In the genomic region with DNA sequence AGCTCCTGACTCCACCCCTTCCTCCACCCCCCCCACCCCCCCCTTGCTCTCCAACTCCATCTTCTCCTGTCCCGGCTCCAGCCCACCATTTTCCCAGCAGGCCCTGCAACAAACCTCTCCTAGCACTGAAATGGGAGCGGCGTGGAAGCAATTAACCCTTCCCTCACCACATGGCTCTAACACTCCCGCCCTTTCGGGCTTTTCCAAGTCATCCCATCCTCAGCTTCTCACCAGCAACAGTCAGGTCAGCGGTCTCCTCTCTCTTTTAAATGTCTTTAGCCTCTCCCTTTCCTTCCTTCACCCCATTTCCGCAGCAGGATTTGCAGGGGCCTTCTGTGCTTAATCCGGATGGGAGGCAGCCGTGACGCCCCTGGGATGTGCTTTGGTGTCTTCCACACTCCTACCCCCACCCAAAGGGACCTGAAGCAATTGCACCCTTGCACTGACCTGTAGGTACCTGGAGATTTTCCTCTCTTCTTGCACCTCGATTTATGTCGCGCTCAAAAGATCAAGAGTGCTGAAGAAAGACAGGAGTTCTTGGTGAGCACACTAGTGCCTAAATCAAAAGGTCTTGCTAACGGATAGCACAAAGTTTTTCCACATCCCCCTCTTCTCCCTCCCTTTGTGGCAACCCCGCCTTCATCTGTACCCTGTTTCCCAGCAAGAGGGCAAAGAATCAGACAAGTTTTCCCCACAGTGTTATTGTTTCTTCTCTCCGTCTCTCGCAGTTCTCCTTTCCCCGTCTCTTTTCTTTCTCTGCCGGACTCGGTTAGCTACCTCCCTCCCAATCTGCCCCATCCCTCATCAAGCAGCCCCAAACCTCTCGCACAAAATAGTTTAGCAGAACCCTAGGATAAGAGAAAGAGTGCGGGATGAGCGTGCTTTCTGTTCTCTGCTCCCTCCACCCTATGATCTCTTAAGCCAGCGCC, we compare ENCODE assay signal across 8 mouse cellular contexts. TPM values are rescaled to one million over a fixed set of nuclear protein-coding genes. Genes with fewer than 3 reads are reported as not detected.
A peak's percentile ranks its signal among the peaks of the same experiment; 100 is the strongest.
DNase-seq lines count a peak whose midpoint lies in the region; ATAC-seq lines count a peak whose summit lies in the region.

No protein-coding gene starts in this region.

- no peaks in the 10 kb centered on the region for H3K79me2 ChIP-seq in macrophage (ENCODE audit: inconsistent target)

- H3K4me1 ChIP-seq in intestine, embryonic 15.5 days (replicated peaks): no peaks in the 10 kb centered on the region

- intact Hi-C loops in gastrocnemius, postnatal 14 days (cut with DNase I; ENCODE audit: low total_unique reads): no loop called here

- peak overlapping the region; percentile 86 for H3K27ac ChIP-seq in intestine, embryonic 15.5 days
- H3K27ac ChIP-seq in macrophage: peak overlapping the region; percentile 59

- whole genome bisulfite sequencing in intestine, embryonic 15.5 days: 28% methylated on average over 24 of the region's 24 CpGs
- WGBS in macrophage (ENCODE audit: missing documents): 22% methylated on average over 18 of the region's 24 CpGs

- ATAC-seq in intestine, embryonic 15.5 days: peak; percentile 74

- H3K9ac ChIP-seq in intestine, embryonic 15.5 days: peak overlapping the region; percentile 59

- no peaks in the 10 kb centered on the region for H3K36me3 ChIP-seq in intestine, embryonic 15.5 days
- H3K36me3 ChIP-seq in macrophage (ENCODE audit: inconsistent target): no peaks in the 10 kb centered on the region

- no peaks in the 10 kb centered on the region for H3K9me3 ChIP-seq in intestine, embryonic 15.5 days

- H3K4me2 ChIP-seq in intestine, embryonic 15.5 days (replicated peaks): peak overlapping the region; percentile 48

- peak overlapping the region; percentile 48 for H3K4me3 ChIP-seq in intestine, embryonic 15.5 days (replicated peaks)
- H3K4me3 ChIP-seq in macrophage (ENCODE audit: inconsistent target): peak overlapping the region; percentile 62

- no peaks in the 10 kb centered on the region for H3K27me3 ChIP-seq in intestine, embryonic 15.5 days (replicated peaks)

- DNase-seq in spleen, postnatal 10 days (ENCODE audit: low spot score in 2 of 2): peak; percentile 8 to 42
- no peak for DNase-seq in spleen, adult 18-20 months
- DNase-seq in embryo, embryonic 11.5 days (ENCODE audit: low read depth, low spot score): peak; percentile 55
- DNase-seq in gastrocnemius, postnatal 14 days: peak; percentile 69
- DNase-seq in left cerebral cortex, adult 9 months (ENCODE audit: low spot score in 2 of 2): peak; percentile 13 to 38
- DNase-seq in right cerebral cortex, postnatal 25 days: peak; percentile 36

RNA-seq across cellular contexts. Expression of a gene that starts 0.7 kb away (rescaled TPM):
- total RNA-seq in gastrocnemius, postnatal 14 days (2021): 10 to 100 TPM; 29.8 to 32.9 TPM
- polyA plus RNA-seq in intestine, embryonic 15.5 days (2015; fragmentation: Nextera tagmentation; extraction: Ambion mirVana): 219 and 251 TPM in 2 replicates
- 10 to 100 TPM in 6 of 26 experiments, 1 to 10 TPM in 20; 2.0 to 21.7 (median 5.9) TPM for total RNA-seq in macrophage (2018; cell fraction: chromatin; rRNA removed)
- total RNA-seq in macrophage (2018; cell fraction: cytosol; rRNA removed): 10 to 100 TPM; 23.4 to 78.8 (median 41.6) TPM
- 10 to 100 TPM in 23 of 26 experiments, 1 to 10 TPM in 3; 7.8 to 49.7 (median 15.7) TPM for total RNA-seq in macrophage (2018; cell fraction: nucleus; rRNA removed)
- polyA plus RNA-seq in macrophage (2018): 55.7 to 164 TPM (median 75.9 TPM) in 3 replicates

RNA-seq across cellular contexts. Expression of a gene that starts 32.2 kb away (rescaled TPM):
- 10 to 100 TPM; 60.8 to 74.0 TPM for total RNA-seq in gastrocnemius, postnatal 14 days (2021)
- polyA plus RNA-seq in intestine, embryonic 15.5 days (2015; fragmentation: Nextera tagmentation; extraction: Ambion mirVana): 4.1 and 4.2 TPM in 2 replicates
- total RNA-seq in macrophage (2018; cell fraction: chromatin; rRNA removed): 1 to 10 TPM in 1 of 26 experiments, not detected in 25; 3.8 TPM
- total RNA-seq in macrophage (2018; cell fraction: cytosol; rRNA removed): under 1 TPM in 8 of 26 experiments, not detected in 18; 0.14 to 0.58 (median 0.26) TPM
- not detected for total RNA-seq in macrophage (2018; cell fraction: nucleus; rRNA removed)
- polyA plus RNA-seq in macrophage (2018): 0.46 to 0.86 TPM in 2 of 3 replicates, not detected in the other

RNA-seq across cellular contexts. Expression of a gene that starts 32.7 kb away (rescaled TPM):
- not detected for total RNA-seq in gastrocnemius, postnatal 14 days (2021)
- polyA plus RNA-seq in intestine, embryonic 15.5 days (2015; fragmentation: Nextera tagmentation; extraction: Ambion mirVana): 230 and 263 TPM in 2 replicates
- not detected for total RNA-seq in macrophage (2018; cell fraction: chromatin; rRNA removed)
- total RNA-seq in macrophage (2018; cell fraction: cytosol; rRNA removed): not detected
- total RNA-seq in macrophage (2018; cell fraction: nucleus; rRNA removed): not detected
- polyA plus RNA-seq in macrophage (2018): not detected in 3 replicates

RNA-seq across cellular contexts. Expression of a gene that starts 43.1 kb away (rescaled TPM):
- total RNA-seq in gastrocnemius, postnatal 14 days (2021): 100 to 1,000 TPM; 288 to 478 TPM
- 1.1 and 1.9 TPM in 2 replicates for polyA plus RNA-seq in intestine, embryonic 15.5 days (2015; fragmentation: Nextera tagmentation; extraction: Ambion mirVana)
- total RNA-seq in macrophage (2018; cell fraction: chromatin; rRNA removed): not detected
- total RNA-seq in macrophage (2018; cell fraction: cytosol; rRNA removed): under 1 TPM in 4 of 26 experiments, not detected in 22; 0.17 to 0.21 (median 0.19) TPM
- not detected for total RNA-seq in macrophage (2018; cell fraction: nucleus; rRNA removed)
- polyA plus RNA-seq in macrophage (2018): 0.90 TPM in 1 of 3 replicates, not detected in the others

RNA-seq across cellular contexts. Expression of a gene that starts 43.9 kb away (rescaled TPM):
- 10 to 100 TPM; 12.0 to 17.3 TPM for total RNA-seq in gastrocnemius, postnatal 14 days (2021)
- polyA plus RNA-seq in intestine, embryonic 15.5 days (2015; fragmentation: Nextera tagmentation; extraction: Ambion mirVana): 186 and 196 TPM in 2 replicates
- not detected for total RNA-seq in macrophage (2018; cell fraction: chromatin; rRNA removed)
- total RNA-seq in macrophage (2018; cell fraction: cytosol; rRNA removed): 1 to 10 TPM in 13 of 26 experiments, not detected in 13; 3.0 to 6.2 (median 4.3) TPM
- 1 to 10 TPM in 3 of 26 experiments, under 1 TPM in 3, not detected in 20; 0.84 to 2.8 (median 0.97) TPM for total RNA-seq in macrophage (2018; cell fraction: nucleus; rRNA removed)
- 1.1 to 18.3 TPM (median 3.6 TPM) in 3 replicates for polyA plus RNA-seq in macrophage (2018)

Comparison
In these comparisons a context has a peak if more than half of its experiments do, and no peak if none do; other contexts are left out.
1. DNase-seq: peak in spleen, postnatal 10 days (2 of 2), embryo, embryonic 11.5 days (single experiment), gastrocnemius, postnatal 14 days (single experiment), left cerebral cortex, adult 9 months (2 of 2) and right cerebral cortex, postnatal 25 days (single experiment); none in spleen, adult 18-20 months (0 of 2).
2. RNA of a gene that starts 32.7 kb away (polyA plus RNA-seq): 230 to 263 TPM in intestine, embryonic 15.5 days; not detected in macrophage; every median in the first group is over 100 times any median in the second.